Mouse (Mus musculus): Measurements from ENCODE around the gene Lyz1. TPM values are rescaled to one million over a fixed set of nuclear protein-coding genes. Genes with fewer than 3 reads are reported as not detected.

Gene Lyz1
- 0.30 and 0.72 TPM in 2 replicates for polyA plus RNA-seq (2012; ENCODE audit: low replicate concordance)

DNA sequence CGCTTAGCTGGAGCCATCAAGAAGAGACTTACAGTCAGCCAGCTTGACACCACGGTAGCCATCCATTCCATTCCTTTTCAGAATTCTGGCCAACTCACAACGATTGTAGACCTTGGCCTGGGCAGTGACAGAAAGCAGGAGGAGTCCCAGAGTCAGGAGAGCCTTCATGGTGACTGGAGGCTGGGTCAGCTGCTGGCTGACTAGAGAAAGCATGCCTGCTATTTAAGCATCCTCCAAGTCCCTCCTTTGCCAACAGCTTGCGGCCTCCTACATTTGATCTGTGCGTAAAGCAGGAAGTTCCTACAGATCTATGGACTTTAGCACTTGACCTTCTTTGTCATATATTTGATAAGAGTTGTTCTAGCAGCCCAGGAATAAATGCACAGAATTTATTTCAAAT lies at the start of gene Lyz1:
Gene Lyz1, minus strand, starts transcription at position 198 of the 400 bp plus-strand sequence.

DNA sequence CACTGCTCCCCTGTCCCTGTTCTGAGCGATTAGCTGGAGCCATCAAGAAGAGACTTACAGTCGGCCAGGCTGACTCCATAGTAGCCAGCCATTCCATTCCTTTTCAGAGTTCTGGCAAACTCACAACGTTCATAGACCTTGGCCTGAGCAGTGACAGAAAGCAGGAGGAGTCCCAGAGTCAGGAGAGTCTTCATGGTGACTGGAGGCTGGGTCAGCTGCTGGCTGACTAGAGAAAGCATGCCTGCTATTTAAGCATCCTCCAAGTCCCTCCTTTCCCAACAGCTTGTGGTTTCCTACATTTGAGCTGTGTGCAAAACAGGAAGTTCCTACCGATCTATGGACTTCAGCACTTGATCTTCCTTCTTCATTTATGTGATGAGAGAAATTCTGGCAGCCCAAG lies 10.6 kb downstream of the Lyz1 start, which contains the start of gene Lyz2:
Gene Lyz2, minus strand, starts transcription at position 273 of the 400 bp plus-strand sequence.

DNA sequence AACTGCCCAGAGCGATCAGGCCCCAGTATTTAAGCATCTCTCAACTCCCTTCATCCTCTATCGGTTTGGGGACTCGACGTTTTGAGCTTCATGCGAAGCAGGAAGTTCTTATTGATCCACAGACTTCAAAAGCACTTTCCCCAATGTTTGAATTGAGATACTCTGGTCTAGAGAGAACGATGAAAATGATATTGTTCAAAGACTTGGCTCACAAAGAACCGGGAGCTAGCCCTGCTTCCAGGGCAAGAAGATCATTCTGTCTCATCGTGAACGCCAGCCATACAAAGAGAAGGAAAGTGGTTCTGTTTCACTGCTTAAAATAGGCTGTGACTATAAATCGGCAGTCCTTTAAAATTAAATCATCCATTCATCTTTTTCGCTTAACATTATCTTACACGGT lies 54.1 kb downstream of the Lyz1 start, which contains the start of gene 9530003J23Rik:
Gene 9530003J23Rik, minus strand, starts transcription at position 101 of the 400 bp plus-strand sequence.

Other genes starting within 250 kb of the Lyz1 start
- not detected in 2 replicates for gene Lrrc10, start 247.5 kb downstream of the Lyz1 start, polyA plus RNA-seq (2012; ENCODE audit: low replicate concordance)
- gene Cct2, start 229.1 kb downstream of the Lyz1 start, polyA plus RNA-seq (2012; ENCODE audit: low replicate concordance) = 11.2 and 13.2 TPM in 2 replicates
- 15.2 and 19.3 TPM in 2 replicates for gene Frs2, start 144.3 kb downstream of the Lyz1 start, polyA plus RNA-seq (2012; ENCODE audit: low replicate concordance)
- gene Yeats4, start 68.4 kb downstream of the Lyz1 start, polyA plus RNA-seq (2012; ENCODE audit: low replicate concordance) = 108 and 185 TPM in 2 replicates
- not detected in 2 replicates for gene 9530003J23Rik, start 54.2 kb downstream of the Lyz1 start, polyA plus RNA-seq (2012; ENCODE audit: low replicate concordance)
- 68.8 and 133 TPM in 2 replicates for gene Lyz2, start 10.5 kb downstream of the Lyz1 start, polyA plus RNA-seq (2012; ENCODE audit: low replicate concordance)
- gene Cpsf6, start 87.1 kb upstream of the Lyz1 start, polyA plus RNA-seq (2012; ENCODE audit: low replicate concordance) = 209 and 397 TPM in 2 replicates